Mouse (Mus musculus): ENCODE measurements around the gene Fam19a4. TPM values are rescaled to one million over a fixed set of nuclear protein-coding genes. Genes with fewer than 3 reads are reported as not detected.

Gene Fam19a4
- polyA plus RNA-seq, 1 experiment from 2014 or later: 2.6 TPM

DNA sequence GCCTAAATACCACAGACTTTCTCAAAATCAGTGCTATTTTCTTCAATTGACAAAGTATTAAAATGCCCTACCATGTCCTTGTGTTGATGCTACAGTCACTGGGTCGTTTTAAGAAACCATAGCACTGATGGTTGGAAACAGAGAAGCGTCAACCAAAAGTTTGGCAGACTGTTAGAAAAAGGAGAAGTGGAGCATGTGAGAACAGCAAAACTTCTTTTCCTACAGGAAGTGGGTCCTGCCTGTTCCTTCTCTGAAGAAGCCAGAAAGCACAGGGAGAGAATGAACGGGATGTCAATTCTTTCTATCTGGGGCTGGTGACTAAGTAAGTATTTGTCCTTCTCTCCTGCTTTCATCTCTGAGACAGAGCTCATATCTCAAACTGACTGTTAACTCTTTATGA is 219.6 kb downstream of the Fam19a4 start:
- Histone ChIP-seq H3K9me3 (ENCODE audit: control insufficient read depth, low read length) (0 out of 2 replicates have a peak, but pooled peaks cover 4% of the 10 kb centered on the region), H3K36me3 (replicated peaks; ENCODE audit: control insufficient read depth, insufficient read depth) (no peaks in the 10 kb centered on the region), H3K4me1 (replicated peaks; ENCODE audit: control insufficient read depth, insufficient read depth, low read length) (no peaks in the 10 kb centered on the region), H3K4me2 (replicated peaks) (no peak overlapping the region), H3K27ac (no peak overlapping the region), H3K27me3 (ENCODE audit: control insufficient read depth, insufficient read depth, low read length) (no peaks in the 10 kb centered on the region), H3K4me3 (replicated peaks; ENCODE audit: low read length) (no peak overlapping the region), H3K9ac (no peak overlapping the region)
- DNase-seq (ENCODE audit: low spot score) (no peak), ATAC-seq (ENCODE audit: low FRiP score) (no peak)
- WGBS: 79% methylated on average over 3 of the region's 3 CpGs

DNA sequence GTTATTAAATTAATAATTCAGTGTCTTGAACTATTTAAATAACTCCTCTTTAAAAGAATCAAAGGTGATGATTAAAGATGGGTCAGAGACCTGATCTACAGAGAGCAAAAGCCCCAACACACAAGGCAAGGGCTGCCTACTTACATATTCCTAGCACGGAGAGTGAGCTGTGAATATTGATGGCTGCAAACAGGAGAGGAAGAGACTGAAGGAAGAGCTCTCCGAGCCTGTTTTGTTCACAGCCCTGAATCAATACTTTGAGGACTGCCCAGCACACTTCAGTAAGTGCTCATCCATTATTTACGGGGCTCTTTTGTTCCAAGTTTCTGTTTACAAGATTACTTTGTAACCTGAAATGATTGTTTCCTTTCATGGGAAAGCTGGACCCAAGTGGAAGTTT is 233.6 kb downstream of the Fam19a4 start:
- no peak for ATAC-seq (ENCODE audit: low FRiP score)
- no peak overlapping the region for H3K4me3 ChIP-seq (replicated peaks; ENCODE audit: low read length)
- no peaks in the 10 kb centered on the region for H3K27me3 ChIP-seq (ENCODE audit: control insufficient read depth, insufficient read depth, low read length)
- no peaks in the 10 kb centered on the region for H3K36me3 ChIP-seq (replicated peaks; ENCODE audit: control insufficient read depth, insufficient read depth)
- H3K9ac ChIP-seq: no peak overlapping the region
- WGBS: 22% methylated on average over 3 of the region's 3 CpGs
- H3K4me1 ChIP-seq (replicated peaks; ENCODE audit: control insufficient read depth, insufficient read depth, low read length): no peaks in the 10 kb centered on the region
- no peak overlapping the region for H3K4me2 ChIP-seq (replicated peaks)
- no peak overlapping the region for H3K27ac ChIP-seq
- DNase-seq (ENCODE audit: low spot score): no peak
- H3K9me3 ChIP-seq (ENCODE audit: control insufficient read depth, low read length): no peaks in the 10 kb centered on the region

DNA sequence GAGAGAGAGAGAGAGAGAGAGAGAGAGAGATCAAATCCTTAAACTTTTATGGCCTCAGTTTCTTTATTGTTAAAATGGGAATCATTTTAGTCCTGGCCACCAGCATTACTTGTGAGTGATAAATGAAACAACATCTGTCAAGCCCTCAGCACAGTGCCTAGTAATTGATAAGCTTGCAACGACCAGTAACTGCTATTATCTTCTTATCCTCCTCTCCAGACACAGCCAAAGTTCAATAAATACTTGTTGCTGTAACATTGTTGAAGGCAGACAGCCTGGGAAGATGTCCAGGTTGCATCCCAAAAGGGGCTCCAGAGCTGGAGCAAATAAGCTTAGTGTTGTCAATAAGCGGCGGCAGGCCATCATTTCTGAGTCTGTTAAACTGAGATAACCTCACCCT is 257.2 kb downstream of the Fam19a4 start:
- DNase-seq (ENCODE audit: low spot score) (no peak), ATAC-seq (ENCODE audit: low FRiP score) (no peak)
- no peaks in the 10 kb centered on the region for H3K36me3 ChIP-seq (replicated peaks; ENCODE audit: control insufficient read depth, insufficient read depth)
- H3K4me2 ChIP-seq (replicated peaks): no peak overlapping the region
- no peaks in the 10 kb centered on the region for H3K27me3 ChIP-seq (ENCODE audit: control insufficient read depth, insufficient read depth, low read length)
- no peak overlapping the region for H3K9ac ChIP-seq
- H3K4me3 ChIP-seq (replicated peaks; ENCODE audit: low read length): no peak overlapping the region
- no peaks in the 10 kb centered on the region for H3K4me1 ChIP-seq (replicated peaks; ENCODE audit: control insufficient read depth, insufficient read depth, low read length)
- no peaks in the 10 kb centered on the region for H3K9me3 ChIP-seq (ENCODE audit: control insufficient read depth, low read length)
- H3K27ac ChIP-seq: no peak overlapping the region
- 85% methylated on average over 3 of the region's 3 CpGs for WGBS

GRCm38 (mm10) chr6:96798746-96799145 is 261.5 kb downstream of the Fam19a4 start:
- H3K27ac ChIP-seq: no peak overlapping the region
- ATAC-seq (ENCODE audit: low FRiP score) (no peak), DNase-seq (ENCODE audit: low spot score) (no peak)
- no peak overlapping the region for H3K9ac ChIP-seq
- no peaks in the 10 kb centered on the region for H3K36me3 ChIP-seq (replicated peaks; ENCODE audit: control insufficient read depth, insufficient read depth)
- H3K27me3 ChIP-seq (ENCODE audit: control insufficient read depth, insufficient read depth, low read length): no peaks in the 10 kb centered on the region
- no peaks in the 10 kb centered on the region for H3K9me3 ChIP-seq (ENCODE audit: control insufficient read depth, low read length)
- H3K4me1 ChIP-seq (replicated peaks; ENCODE audit: control insufficient read depth, insufficient read depth, low read length): no peaks in the 10 kb centered on the region
- H3K4me2 ChIP-seq (replicated peaks): no peak overlapping the region
- no peak overlapping the region for H3K4me3 ChIP-seq (replicated peaks; ENCODE audit: low read length)
- 81% methylated on average over 1 of the region's 1 CpGs for WGBS

DNA sequence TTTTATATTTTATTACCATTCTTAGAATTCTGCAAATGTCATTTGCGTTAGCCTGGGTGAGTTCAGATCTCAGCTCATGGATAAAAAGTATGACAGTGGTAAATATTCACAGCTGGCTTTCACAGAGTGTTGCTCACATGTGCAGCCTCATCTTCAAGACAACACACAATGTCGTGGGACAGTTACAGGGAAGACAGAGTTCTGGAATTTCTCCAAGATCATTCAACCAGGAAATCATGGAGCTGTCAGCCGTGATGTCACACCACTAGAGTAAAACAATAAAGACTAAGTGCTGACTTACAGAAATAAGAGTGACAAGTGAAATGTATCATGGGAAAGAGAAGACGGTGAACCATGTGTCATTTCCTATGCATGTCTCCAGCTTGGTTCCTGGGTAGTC is 262.8 kb downstream of the Fam19a4 start:
- H3K36me3 ChIP-seq (replicated peaks; ENCODE audit: control insufficient read depth, insufficient read depth): no peaks in the 10 kb centered on the region
- DNase-seq (ENCODE audit: low spot score): no peak
- H3K4me1 ChIP-seq (replicated peaks; ENCODE audit: control insufficient read depth, insufficient read depth, low read length): no peaks in the 10 kb centered on the region
- 74% methylated on average over 4 of the region's 4 CpGs for WGBS
- no peak for ATAC-seq (ENCODE audit: low FRiP score)
- no peak overlapping the region for H3K27ac ChIP-seq
- H3K4me2 ChIP-seq (replicated peaks): no peak overlapping the region
- no peak overlapping the region for H3K9ac ChIP-seq
- no peaks in the 10 kb centered on the region for H3K9me3 ChIP-seq (ENCODE audit: control insufficient read depth, low read length)
- no peaks in the 10 kb centered on the region for H3K27me3 ChIP-seq (ENCODE audit: control insufficient read depth, insufficient read depth, low read length)
- H3K4me3 ChIP-seq (replicated peaks; ENCODE audit: low read length): no peak overlapping the region

Other genes starting within 250 kb of the Fam19a4 start
- gene Eogt, start 88.8 kb upstream of the Fam19a4 start, polyA plus RNA-seq (2014; fragmentation: Nextera tagmentation; extraction: Ambion mirVana): 9.8 and 10.8 TPM in 2 replicates
- 39.8 and 40.5 TPM in 2 replicates for gene Tmf1, start 118.7 kb upstream of the Fam19a4 start, polyA plus RNA-seq (2014; fragmentation: Nextera tagmentation; extraction: Ambion mirVana)
- gene Uba3, start 145.2 kb upstream of the Fam19a4 start, polyA plus RNA-seq (2014; fragmentation: Nextera tagmentation; extraction: Ambion mirVana): 94.6 and 95.8 TPM in 2 replicates
- gene Arl6ip5, start 150.3 kb upstream of the Fam19a4 start, polyA plus RNA-seq (2014; fragmentation: Nextera tagmentation; extraction: Ambion mirVana): 76.7 and 79.3 TPM in 2 replicates
- not detected in 2 replicates for gene Lmod3, start 192.3 kb upstream of the Fam19a4 start, polyA plus RNA-seq (2014; fragmentation: Nextera tagmentation; extraction: Ambion mirVana)